Mouse (Mus musculus): ENCODE measurements at regions not wholly inside any gene's neighbourhood (a gene's known extent, or its start where the extent isn't known, plus 50 kb on each side); places are given as distances from the start of the nearest gene placed in this dataset.
"Not testable (repeated sequence)": the region's sequence is repeated elsewhere in the genome, so short reads cannot be mapped to it uniquely, and the experiment has no call there.

DNA sequence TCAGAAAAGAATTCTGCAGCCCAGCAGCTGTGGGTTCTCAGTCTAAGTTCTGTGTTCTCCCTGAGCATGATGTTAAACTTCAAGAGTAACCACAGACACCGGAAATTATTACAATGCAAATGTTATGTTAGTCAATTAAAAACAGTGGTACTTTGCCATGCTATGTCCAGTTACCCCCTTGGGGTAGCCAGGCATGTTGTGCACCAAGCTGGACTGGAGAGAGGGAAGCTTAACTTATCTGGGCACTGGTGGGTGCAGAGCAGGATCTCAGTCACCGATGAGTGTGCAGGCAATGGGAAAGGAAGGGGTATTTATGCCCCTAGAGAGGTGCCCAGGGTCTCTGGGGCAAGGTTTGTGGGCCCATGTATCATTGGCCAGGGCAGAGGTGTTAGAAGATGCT lies 211.6 kb downstream of the Dad1 start:
- Histone ChIP-seq H3K27ac (no peak overlapping the region), H3K36me3 (no peaks in the 10 kb centered on the region), H3K4me2 (replicated peaks) (no peak overlapping the region), H3K4me3 (no peak overlapping the region), H3K9me3 (no peaks in the 10 kb centered on the region), H3K9ac (no peak overlapping the region), H3K27me3 (no peaks in the 10 kb centered on the region), H3K4me1 (no peaks in the 10 kb centered on the region)
- ATAC-seq (ENCODE audit: low FRiP score, low read depth): no peak
- WGBS: 97% methylated on average over 2 of the region's 2 CpGs

- no peak overlapping the region for H3K9ac ChIP-seq
- H3K4me2 ChIP-seq (replicated peaks): no peak overlapping the region
- H3K4me1 ChIP-seq: no peaks in the 10 kb centered on the region
- no peak overlapping the region for H3K4me3 ChIP-seq
- no peaks in the 10 kb centered on the region for H3K36me3 ChIP-seq
- WGBS: 78% methylated on average over 2 of the region's 2 CpGs
- no peaks in the 10 kb centered on the region for H3K9me3 ChIP-seq
- no peak overlapping the region for H3K27ac ChIP-seq
- no peaks in the 10 kb centered on the region for H3K27me3 ChIP-seq
- ATAC-seq (ENCODE audit: low FRiP score, low read depth): no peak
Measured at GRCm38 (mm10) chr14:54040644-54041043, 213.3 kb downstream of the Dad1 start.

- Histone ChIP-seq H3K4me1 (no peaks in the 10 kb centered on the region), H3K27me3 (no peaks in the 10 kb centered on the region), H3K9ac (no peak overlapping the region), H3K4me3 (no peak overlapping the region), H3K36me3 (no peaks in the 10 kb centered on the region), H3K27ac (no peak overlapping the region), H3K9me3 (no peaks in the 10 kb centered on the region), H3K4me2 (replicated peaks) (no peak overlapping the region)
- ATAC-seq (ENCODE audit: low FRiP score, low read depth): no peak
- 73% methylated on average over 2 of the region's 2 CpGs for WGBS
Measured at GRCm38 (mm10) chr14:54034516-54034915, 219.4 kb downstream of the Dad1 start.

DNA sequence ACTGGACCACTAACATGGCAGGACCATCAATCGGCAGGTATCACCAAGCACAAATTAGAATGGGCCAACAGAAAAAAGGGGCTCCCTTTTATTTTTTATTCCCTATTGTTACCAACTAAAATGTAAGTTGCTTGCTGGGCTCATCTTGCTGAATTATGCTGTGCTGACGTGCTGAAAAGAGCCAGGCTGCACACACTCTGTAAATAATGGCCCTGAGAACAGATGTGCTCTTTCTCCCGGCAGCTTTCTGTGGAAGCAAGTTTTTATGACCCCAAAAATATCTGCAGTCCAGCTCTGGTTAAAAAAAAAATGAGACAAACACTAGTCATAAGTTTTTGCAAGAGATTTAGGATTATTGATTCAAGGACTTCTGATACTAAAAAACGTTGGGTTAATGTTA lies 230.4 kb downstream of the Dad1 start:
- whole genome bisulfite sequencing: 25% methylated on average over 4 of the region's 4 CpGs
- ATAC-seq (ENCODE audit: low FRiP score, low read depth): no peak
- no peak overlapping the region for H3K27ac ChIP-seq
- H3K4me3 ChIP-seq: no peak overlapping the region
- no peaks in the 10 kb centered on the region for H3K9me3 ChIP-seq
- H3K36me3 ChIP-seq: no peaks in the 10 kb centered on the region
- no peaks in the 10 kb centered on the region for H3K27me3 ChIP-seq
- H3K4me2 ChIP-seq (replicated peaks): no peak overlapping the region
- H3K4me1 ChIP-seq: 0 out of 2 replicates have a peak, but pooled peaks cover 3% of the 10 kb centered on the region
- no peak overlapping the region for H3K9ac ChIP-seq

DNA sequence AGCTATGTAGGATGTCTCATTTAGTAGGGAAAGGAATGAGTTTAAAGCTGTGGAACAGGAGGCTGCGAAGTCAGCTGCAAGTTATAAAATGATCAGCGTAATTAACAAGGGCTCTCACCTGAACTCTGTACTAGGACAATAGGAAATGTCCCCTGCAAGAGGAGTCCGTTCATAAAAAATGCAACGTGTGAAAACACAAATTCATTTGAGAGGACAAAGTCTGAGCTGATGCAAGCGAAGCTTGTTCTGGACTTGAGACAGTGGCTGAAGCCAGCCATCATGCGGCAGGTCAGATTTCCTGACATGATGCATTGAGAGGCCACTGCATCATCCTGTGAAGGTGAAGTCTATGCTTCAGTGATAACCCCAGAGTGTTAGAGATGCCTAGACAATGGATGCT lies 232.5 kb downstream of the Dad1 start:
- Histone ChIP-seq H3K9ac (no peak overlapping the region), H3K9me3 (no peaks in the 10 kb centered on the region), H3K36me3 (no peaks in the 10 kb centered on the region), H3K27me3 (no peaks in the 10 kb centered on the region), H3K4me2 (replicated peaks) (no peak overlapping the region), H3K4me3 (no peak overlapping the region), H3K27ac (no peak overlapping the region), H3K4me1 (0 out of 2 replicates have a peak, but pooled peaks cover 3% of the 10 kb centered on the region)
- no peak for ATAC-seq (ENCODE audit: low FRiP score, low read depth)
- 82% methylated on average over 6 of the region's 6 CpGs for WGBS

DNA sequence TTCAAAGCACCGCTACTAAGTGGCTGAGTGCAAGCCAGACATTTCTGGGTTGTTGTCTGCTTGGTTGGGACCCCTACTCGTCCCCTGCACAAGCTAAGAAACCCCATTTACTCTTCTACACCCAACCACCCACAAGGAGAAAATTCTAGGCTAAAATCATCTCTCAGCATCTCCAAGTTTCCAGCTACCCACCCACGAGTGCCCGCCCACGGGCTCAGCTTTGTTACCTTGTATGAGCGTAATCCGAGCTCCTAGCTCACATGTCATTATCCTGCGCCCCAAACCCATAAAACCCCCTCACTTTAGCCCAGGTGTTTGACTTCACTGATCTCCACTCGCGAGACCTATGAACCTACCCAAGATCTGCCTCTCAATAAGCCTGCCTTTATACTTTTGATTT lies 239.3 kb downstream of the Dad1 start:
- no peaks in the 10 kb centered on the region for H3K27me3 ChIP-seq
- ATAC-seq (ENCODE audit: low FRiP score, low read depth): no peak
- H3K4me2 ChIP-seq (replicated peaks): 0 out of 2 replicates have a peak overlapping the region, but pooled peaks have one; percentile 11
- H3K36me3 ChIP-seq: no peaks in the 10 kb centered on the region
- H3K4me3 ChIP-seq: no peak overlapping the region
- no peak overlapping the region for H3K9ac ChIP-seq
- H3K9me3 ChIP-seq: no peaks in the 10 kb centered on the region
- peaks cover 9% of the 10 kb centered on the region for H3K4me1 ChIP-seq
- H3K27ac ChIP-seq: no peak overlapping the region
- WGBS: 43% methylated on average over 10 of the region's 10 CpGs

- no peak for ATAC-seq (ENCODE audit: low FRiP score, low read depth)
- Histone ChIP-seq H3K4me1 (no peaks in the 10 kb centered on the region), H3K9me3 (no peaks in the 10 kb centered on the region), H3K27me3 (no peaks in the 10 kb centered on the region), H3K36me3 (no peaks in the 10 kb centered on the region), H3K4me3 (no peak overlapping the region), H3K4me2 (replicated peaks) (no peak overlapping the region), H3K9ac (no peak overlapping the region), H3K27ac (no peak overlapping the region)
- WGBS: 86% methylated on average over 1 of the region's 1 CpGs
Measured at GRCm38 (mm10) chr14:54002083-54002482, 251.8 kb downstream of the Dad1 start.

DNA sequence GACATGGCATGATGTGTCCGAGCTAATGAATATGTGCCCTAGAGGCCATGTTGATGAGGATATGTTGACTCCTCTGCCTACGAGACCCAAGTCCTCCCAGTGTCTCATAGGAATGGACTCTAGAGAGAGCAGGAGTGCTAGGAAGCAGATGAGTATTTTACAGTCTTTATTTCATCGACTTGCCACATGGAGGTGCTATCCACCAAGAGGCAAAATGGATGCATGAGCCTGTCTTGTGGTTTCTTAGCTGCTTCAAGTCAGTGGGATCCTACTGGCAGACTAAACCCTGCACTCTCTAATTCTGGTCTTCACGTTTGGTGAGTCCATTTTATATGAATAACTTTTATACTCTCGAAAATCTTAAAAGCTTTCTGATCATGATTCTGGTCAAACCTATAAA lies 253.4 kb downstream of the Dad1 start:
- H3K4me3 ChIP-seq: no peak overlapping the region
- H3K27me3 ChIP-seq: no peaks in the 10 kb centered on the region
- no peak for ATAC-seq (ENCODE audit: low FRiP score, low read depth)
- H3K4me1 ChIP-seq: no peaks in the 10 kb centered on the region
- no peak overlapping the region for H3K4me2 ChIP-seq (replicated peaks)
- H3K9me3 ChIP-seq: no peaks in the 10 kb centered on the region
- no peaks in the 10 kb centered on the region for H3K36me3 ChIP-seq
- H3K9ac ChIP-seq: no peak overlapping the region
- H3K27ac ChIP-seq: no peak overlapping the region
- WGBS: 77% methylated on average over 5 of the region's 5 CpGs

DNA sequence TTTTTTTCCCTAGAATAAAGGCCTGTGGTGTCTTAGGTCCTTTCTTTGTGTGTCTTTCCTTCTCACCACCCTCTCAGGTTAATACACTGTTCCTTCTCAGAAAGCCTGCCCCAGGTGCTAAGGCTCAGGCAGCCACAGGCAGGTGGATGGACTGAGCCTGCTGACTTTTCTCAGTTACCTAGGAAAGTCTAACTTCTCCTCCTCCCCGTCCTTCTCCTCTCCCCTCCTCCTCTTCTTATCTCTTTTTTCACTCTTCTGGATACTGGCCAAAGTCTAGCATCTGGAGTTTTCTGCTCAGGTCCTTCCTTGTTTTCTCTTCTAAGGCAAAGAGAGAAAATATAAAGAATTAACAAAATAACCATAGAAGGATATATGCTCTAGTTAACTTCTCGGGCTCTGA lies 260.5 kb downstream of the Dad1 start:
- Histone ChIP-seq H3K9ac (no peak overlapping the region), H3K4me1 (peaks cover 6% of the 10 kb centered on the region), H3K36me3 (no peaks in the 10 kb centered on the region), H3K4me3 (no peak overlapping the region), H3K4me2 (replicated peaks) (no peak overlapping the region), H3K9me3 (no peaks in the 10 kb centered on the region), H3K27me3 (no peaks in the 10 kb centered on the region), H3K27ac (no peak overlapping the region)
- ATAC-seq (ENCODE audit: low FRiP score, low read depth): no peak
- whole genome bisulfite sequencing: 67% methylated on average over 2 of the region's 2 CpGs

DNA sequence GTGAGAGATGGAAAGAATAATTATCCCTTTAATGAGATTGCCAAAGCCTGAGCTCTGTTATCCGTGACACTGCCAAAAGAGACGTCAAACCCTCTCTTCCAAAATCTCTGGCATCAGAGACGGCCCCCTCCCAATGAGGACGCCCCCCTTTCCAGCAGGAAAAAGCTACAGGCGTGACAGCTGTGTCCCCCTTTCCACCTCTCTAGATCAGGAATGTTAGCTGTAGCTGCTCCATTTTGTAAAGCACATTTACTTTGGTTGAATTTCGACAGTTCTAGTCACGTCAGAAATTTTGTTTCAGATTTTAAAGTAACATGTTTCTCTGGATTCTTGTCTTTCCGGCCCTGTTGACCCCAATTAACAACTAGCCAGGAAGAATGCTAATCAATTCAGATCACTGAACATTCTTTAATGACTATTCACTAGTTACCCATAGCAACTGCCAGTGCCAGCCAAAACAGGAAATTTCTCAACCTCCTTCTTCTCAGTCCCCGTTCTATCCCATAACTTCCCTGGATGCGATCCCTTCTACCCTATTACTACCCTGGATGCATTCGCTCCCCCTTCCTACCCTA lies 261.1 kb downstream of the Dad1 start:
- Histone ChIP-seq H3K9me3 (no peaks in the 10 kb centered on the region), H3K4me2 (replicated peaks) (no peak overlapping the region), H3K27ac (no peak overlapping the region), H3K4me1 (peaks cover 6% of the 10 kb centered on the region), H3K9ac (no peak overlapping the region), H3K36me3 (no peaks in the 10 kb centered on the region), H3K4me3 (no peak overlapping the region), H3K27me3 (no peaks in the 10 kb centered on the region)
- 63% methylated on average over 11 of the region's 11 CpGs for WGBS
- no peak for ATAC-seq (ENCODE audit: low FRiP score, low read depth)

- Histone ChIP-seq H3K4me2 (replicated peaks) (no peak overlapping the region), H3K4me1 (peaks cover 6% of the 10 kb centered on the region), H3K9ac (no peak overlapping the region), H3K36me3 (no peaks in the 10 kb centered on the region), H3K27ac (no peak overlapping the region), H3K9me3 (no peaks in the 10 kb centered on the region), H3K27me3 (no peaks in the 10 kb centered on the region), H3K4me3 (no peak overlapping the region)
- no peak for ATAC-seq (ENCODE audit: low FRiP score, low read depth)
- 20% methylated on average over 4 of the region's 4 CpGs for WGBS
Measured at GRCm38 (mm10) chr14:53991390-53991789, 262.5 kb downstream of the Dad1 start.

DNA sequence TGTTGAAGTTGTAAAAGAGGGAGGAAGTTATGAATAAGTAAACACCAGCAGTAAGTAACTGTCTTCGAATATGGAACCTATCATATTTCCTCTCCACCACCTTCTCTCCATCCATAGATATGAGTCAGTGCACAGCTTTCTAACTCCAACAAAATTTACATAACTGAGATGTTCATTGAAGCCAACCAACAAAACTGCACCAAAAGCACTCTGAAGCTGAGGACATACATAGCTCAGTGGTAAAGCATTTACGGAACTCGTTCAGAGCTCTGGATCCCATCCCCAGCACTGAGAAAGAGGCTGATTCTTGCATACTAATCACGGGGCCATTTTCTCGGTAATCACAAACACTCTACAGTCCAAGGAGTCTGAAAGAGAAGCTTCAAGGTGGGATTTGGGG lies 273.1 kb downstream of the Dad1 start:
- no peak overlapping the region for H3K4me3 ChIP-seq
- no peak overlapping the region for H3K4me2 ChIP-seq (replicated peaks)
- no peaks in the 10 kb centered on the region for H3K4me1 ChIP-seq
- no peak for ATAC-seq (ENCODE audit: low FRiP score, low read depth)
- WGBS: 66% methylated on average over 5 of the region's 5 CpGs
- no peaks in the 10 kb centered on the region for H3K27me3 ChIP-seq
- no peaks in the 10 kb centered on the region for H3K36me3 ChIP-seq
- no peaks in the 10 kb centered on the region for H3K9me3 ChIP-seq
- no peak overlapping the region for H3K27ac ChIP-seq
- H3K9ac ChIP-seq: no peak overlapping the region

DNA sequence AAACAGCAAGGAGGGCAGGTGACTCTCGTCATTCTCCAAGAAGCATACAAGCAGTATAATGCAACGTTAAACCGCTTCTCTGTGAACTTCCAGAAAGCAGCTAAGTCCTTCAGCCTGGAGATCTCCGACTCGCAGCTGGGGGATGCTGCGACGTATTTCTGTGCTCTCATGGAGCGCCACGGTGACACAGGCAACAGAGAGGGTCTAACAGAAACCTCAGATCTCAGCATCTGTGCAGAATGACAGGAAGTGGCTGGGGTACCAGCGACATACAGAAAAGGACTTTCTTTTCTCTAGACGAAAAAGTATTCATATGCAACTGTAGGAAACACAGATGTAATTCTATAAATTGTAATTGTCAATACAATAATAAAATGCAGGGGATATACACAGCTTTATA lies 292.5 kb downstream of the Dad1 start:
- not testable (repeated sequence) for H3K4me2 ChIP-seq (replicated peaks); H3K36me3 ChIP-seq; ATAC-seq (ENCODE audit: low FRiP score, low read depth); H3K9me3 ChIP-seq; H3K9ac ChIP-seq; H3K4me1 ChIP-seq; H3K27ac ChIP-seq; H3K4me3 ChIP-seq; H3K27me3 ChIP-seq
- WGBS: 76% methylated on average over 11 of the region's 11 CpGs

Measured in limb, embryonic 13.5 days (tissue).